1 mouse cellular context compared by ENCODE assay signal in the genomic region with DNA sequence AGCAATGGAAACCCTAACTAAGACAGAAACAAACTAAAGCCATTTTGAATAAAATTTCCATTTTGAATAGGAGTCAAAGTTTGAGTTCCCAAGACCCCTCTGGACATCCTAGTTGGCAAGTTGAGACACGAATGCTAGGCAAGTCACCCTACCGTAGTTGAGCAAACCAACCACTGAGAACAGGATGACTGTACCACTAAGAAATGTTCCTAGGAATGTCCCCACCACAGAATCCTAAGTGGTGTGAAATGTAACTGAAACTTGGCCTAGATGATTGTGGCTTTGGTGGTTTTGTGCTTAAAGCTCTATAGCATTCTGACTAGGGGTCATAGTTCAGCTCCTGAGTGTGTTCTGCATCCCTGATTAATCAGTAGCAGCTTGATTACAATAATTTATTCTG.
TF ChIP-seq lines count a peak whose summit lies in the region.

No protein-coding gene starts in this region.

TF ChIP-seq in C2C12, 6 proteins besides CTCF, POLR2A, EP300 and RAD21 (continued from another document):
- no peak for TF ChIP-seq MYOG (IDR thresholded peaks at IDR 0.05; ENCODE audit: control insufficient read depth, extremely low read depth, insufficient read length)
